Mouse (Mus musculus) layer of hippocampus, adult 9-10 months (tissue): ENCODE data around the gene Tmem123.

ENCODE experiments used
- DNase-seq: peaks from one replicate; pipeline ENCODE4 v3.0.0; 2022; ENCODE audit warnings: low spot score

The Tmem123 gene

DNA sequence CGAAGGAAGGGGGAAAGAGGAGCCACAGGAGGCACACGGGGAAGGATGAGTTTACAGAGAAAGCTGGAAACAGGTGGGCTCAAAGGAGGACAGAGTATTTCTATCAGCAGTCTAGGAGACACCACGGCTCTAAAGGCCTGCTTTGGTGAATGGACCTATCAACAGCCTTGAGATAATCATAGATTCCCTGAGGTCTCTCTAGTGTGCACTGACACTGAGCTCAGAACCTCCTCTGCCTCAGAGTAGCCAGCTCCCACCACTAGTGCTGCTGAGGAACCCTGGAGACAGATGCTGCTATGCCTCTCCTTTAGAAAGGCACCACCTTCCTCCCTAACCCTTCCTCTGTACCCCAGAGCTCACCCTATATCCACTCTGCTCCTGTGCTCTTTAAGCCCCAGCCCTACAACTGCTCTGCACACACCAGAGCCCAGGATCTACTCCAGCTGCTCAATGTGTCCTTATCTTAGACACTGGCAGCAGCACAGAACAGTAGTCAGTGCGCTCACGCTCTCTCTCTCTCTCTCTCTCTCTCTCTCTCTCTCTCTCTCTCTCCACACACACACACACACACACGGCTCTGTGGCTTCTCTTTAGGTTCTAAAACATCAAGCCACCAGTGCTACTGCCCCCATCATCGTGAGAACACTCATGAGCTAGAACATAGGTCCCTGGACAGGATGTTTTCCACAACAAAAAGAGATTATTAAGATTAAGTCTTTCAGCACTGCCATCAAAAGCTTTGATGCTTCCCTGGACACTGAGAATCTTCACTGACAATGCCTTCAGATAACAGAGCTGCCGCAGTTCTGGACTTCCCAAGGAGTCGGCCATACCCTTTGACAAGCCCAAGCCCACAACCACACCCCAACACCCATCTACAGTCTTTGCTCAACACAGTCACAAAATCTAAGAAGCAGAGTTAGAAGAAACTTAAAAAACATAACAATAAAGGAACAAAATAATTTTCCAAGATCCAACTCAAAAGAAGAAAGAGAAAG, 66.0 kb downstream of the Tmem123 start:
- no peak for DNase-seq

GRCm38 (mm10) chr9:7833421-7833820, 69.6 kb downstream of the Tmem123 start:
- DNase-seq: no peak

DNA sequence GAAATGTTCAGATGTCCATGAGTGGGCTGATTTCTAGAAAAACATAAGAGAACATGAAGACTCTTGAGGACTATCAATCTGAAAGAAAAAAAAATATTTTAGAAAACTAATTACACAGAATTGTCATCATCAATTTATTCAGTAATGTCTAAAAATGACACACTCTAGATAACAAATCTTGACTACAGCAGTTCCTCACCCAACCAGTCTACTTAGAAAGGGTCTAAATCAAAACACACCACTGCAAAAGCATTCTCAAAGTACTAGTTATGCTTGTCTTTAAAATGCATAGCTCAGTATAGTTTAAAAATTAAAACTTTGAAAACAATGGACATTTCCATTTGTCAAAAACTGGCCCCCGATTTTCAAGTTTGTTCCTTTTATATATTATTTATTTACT, 71.5 kb downstream of the Tmem123 start:
- no peak for DNase-seq

- no peak for DNase-seq
Measured at GRCm38 (mm10) chr9:7836331-7836730, 72.5 kb downstream of the Tmem123 start.

DNA sequence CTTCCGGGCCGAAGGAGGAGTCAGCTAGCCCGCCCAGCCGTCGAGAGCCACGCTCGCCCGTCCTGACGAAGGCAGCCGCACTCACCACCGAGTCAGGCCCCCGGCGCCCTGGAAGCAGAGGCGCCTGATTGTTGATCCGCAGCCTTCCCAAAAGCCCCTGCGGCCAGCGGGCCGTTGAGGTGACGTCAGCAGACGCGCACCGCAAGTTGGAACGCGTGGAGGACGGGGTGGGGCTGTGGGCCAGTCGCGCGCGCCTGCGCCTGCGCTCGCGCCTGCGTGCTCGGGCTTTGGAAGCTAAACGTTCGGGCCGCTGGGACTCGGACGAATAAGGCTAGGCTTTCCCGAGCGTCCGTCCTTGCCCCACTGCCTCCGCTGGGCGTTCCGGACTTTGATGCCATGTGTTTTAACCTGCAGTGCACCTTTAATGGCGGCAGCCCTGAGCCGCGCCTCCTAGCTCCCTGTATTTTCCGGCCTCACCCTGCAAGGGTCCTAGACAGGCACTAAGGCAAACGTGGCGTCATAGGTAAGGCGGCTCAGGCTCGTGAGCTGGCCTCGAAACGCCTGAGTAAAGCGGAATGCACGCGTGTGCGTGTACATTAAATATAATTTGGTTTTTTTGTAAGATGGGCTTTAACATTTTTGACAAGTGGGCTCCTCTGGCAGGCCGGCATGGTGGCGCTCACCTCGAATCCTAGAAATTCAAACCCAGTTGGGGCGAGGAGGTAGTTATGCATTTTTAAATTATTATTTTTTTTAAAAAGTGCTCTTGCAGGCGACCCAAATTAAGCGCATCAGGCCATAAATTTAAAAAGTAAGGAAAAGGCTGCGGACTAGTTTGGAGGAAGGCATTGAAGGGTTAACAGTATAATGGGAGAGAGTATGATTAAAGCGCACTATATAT, 73.3 kb downstream of the Tmem123 start, which contains the start of gene Birc2:
TSS of gene Birc2 (minus strand) at position 160 of the 901 bp plus-strand sequence.
- peak; percentile 85 for DNase-seq

- DNase-seq: no peak
Measured at GRCm38 (mm10) chr9:7837806-7838440, 74.1 kb downstream of the Tmem123 start.

DNA sequence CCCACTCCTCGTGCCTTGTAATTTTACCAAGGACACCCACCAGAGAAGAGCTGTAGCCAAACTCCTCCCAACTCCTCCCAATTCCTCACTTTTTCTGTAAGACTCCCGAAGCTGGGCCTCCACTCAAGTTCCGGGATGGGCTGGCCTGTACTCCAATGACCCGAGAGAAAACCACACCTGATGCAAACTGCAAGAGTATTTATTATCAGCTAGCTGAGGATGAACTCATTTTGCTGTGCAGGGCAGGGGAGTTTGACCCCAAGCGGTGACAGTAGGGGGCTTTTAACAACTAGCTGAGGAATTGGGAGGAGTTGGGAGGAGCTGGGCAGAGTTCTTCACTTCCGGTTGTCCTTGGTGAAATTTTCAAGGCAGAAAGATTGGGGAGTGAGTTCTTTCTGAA, 77.4 kb downstream of the Tmem123 start:
- no peak for DNase-seq
